Comparison of ENCODE assay signal across 12 mouse cellular contexts in genomic region chr2:97543691-97544672, GRCm38 (mm10).
DNase-seq lines count a peak whose midpoint lies in the region; ATAC-seq and TF ChIP-seq lines count a peak whose summit lies in the region.
"Had no signal": no experiment of that assay in that cellular context is flagged by ENCODE, and none has a peak within 500 bp of the region (broad histone marks: within the 10 kb centered on the region; RNA-seq: fewer than 3 reads in every experiment).

No protein-coding gene starts in this region.

- no peak overlapping the region for H3K9ac ChIP-seq in liver, adult 2 months (ENCODE audit: low read depth, low read length)
- H3K9ac ChIP-seq in forebrain, postnatal 0 days: no peak overlapping the region
- H3K9ac ChIP-seq in midbrain, embryonic 13.5 days (replicated peaks): no peak overlapping the region

- DNase-seq in liver, adult 2 months (ENCODE audit: extremely low read depth, low read depth, low spot score): peak; percentile 24
- DNase-seq in liver: no peak
- peak; percentile 39 for DNase-seq in forebrain, postnatal 0 days
- no peak for DNase-seq in spleen, postnatal 10 days (ENCODE audit: low spot score in 2 of 2)
- DNase-seq in gastrocnemius, postnatal 4 days (ENCODE audit: low spot score in 2 of 2): no peak
- no peak for DNase-seq in heart, postnatal 14 days
- DNase-seq in B cell, adult 2 months: no peak
- DNase-seq: kidney, adult 9 months; thymus, postnatal 36 days had no signal

- no peak overlapping the region for H3K27ac ChIP-seq in liver, adult 2 months (replicated peaks; ENCODE audit: insufficient read depth, low read depth, low read length)
- H3K27ac ChIP-seq in forebrain, postnatal 0 days (ENCODE audit: low read depth, low read length): no peak overlapping the region
- peak overlapping the region; percentile 52; the same call in 1 of the 2 replicates for H3K27ac ChIP-seq in midbrain, embryonic 13.5 days

- peak; percentile 91 for ATAC-seq in forebrain, postnatal 0 days
- peak; percentile 90 for ATAC-seq in midbrain, embryonic 13.5 days
- ATAC-seq: CD4-positive, CD25-positive, alpha-beta regulatory T cell, adult 4 months had no signal

- no peak for TF ChIP-seq POLR2A in liver, adult 2 months (IDR thresholded peaks at IDR 0.05; ENCODE audit: extremely low read depth, insufficient read depth, low read length)

- H3K36me3 ChIP-seq in liver, adult 2 months (ENCODE audit: control insufficient read depth, insufficient read depth, low read length): no peaks in the 10 kb centered on the region
- H3K36me3 ChIP-seq in forebrain, postnatal 0 days (ENCODE audit: insufficient read depth): no peaks in the 10 kb centered on the region
- H3K36me3 ChIP-seq in midbrain, embryonic 13.5 days: no peaks in the 10 kb centered on the region

- no peak overlapping the region for H3K4me2 ChIP-seq in forebrain, postnatal 0 days (ENCODE audit: low read depth)
- no peak overlapping the region for H3K4me2 ChIP-seq in midbrain, embryonic 13.5 days (replicated peaks)

- H3K27me3 ChIP-seq in liver, adult 2 months (ENCODE audit: control insufficient read depth, insufficient read depth, low read length): no peaks in the 10 kb centered on the region
- no peaks in the 10 kb centered on the region for H3K27me3 ChIP-seq in forebrain, postnatal 0 days (ENCODE audit: insufficient read depth, low read length)
- H3K27me3 ChIP-seq in midbrain, embryonic 13.5 days: no peaks in the 10 kb centered on the region
- H3K27me3 ChIP-seq: megakaryocyte, embryonic 14.5 days had no signal

- intact Hi-C loops in heart, postnatal 14 days (cut with DNase I): no loop called here

- 75% methylated on average over 10 of the region's 10 CpGs for WGBS in liver, adult 2 months
- WGBS in forebrain, postnatal 0 days: 21% methylated on average over 10 of the region's 10 CpGs
- WGBS in midbrain, embryonic 13.5 days: 58% methylated on average over 10 of the region's 10 CpGs

- no peak overlapping the region for H3K4me3 ChIP-seq in liver, adult 2 months (ENCODE audit: insufficient read depth, low read depth, low read length)
- no peak overlapping the region for H3K4me3 ChIP-seq in forebrain, postnatal 0 days (ENCODE audit: low read depth, low read length)
- H3K4me3 ChIP-seq in midbrain, embryonic 13.5 days (replicated peaks): no peak overlapping the region
- H3K4me3 ChIP-seq: megakaryocyte, embryonic 14.5 days had no signal

- no peaks in the 10 kb centered on the region for H3K9me3 ChIP-seq in forebrain, postnatal 0 days (ENCODE audit: low read length)
- H3K9me3 ChIP-seq in midbrain, embryonic 13.5 days: no peaks in the 10 kb centered on the region
- H3K9me3 ChIP-seq: megakaryocyte, embryonic 14.5 days had no signal

- TF ChIP-seq CTCF in liver, adult 2 months (IDR thresholded peaks at IDR 0.05; ENCODE audit: low read depth, low read length): no peak
- no peak for TF ChIP-seq CTCF in forebrain, postnatal 0 days (IDR thresholded peaks at IDR 0.05; ENCODE audit: low read depth)

- no peaks in the 10 kb centered on the region for H3K79me2 ChIP-seq in liver, adult 2 months (ENCODE audit: control insufficient read depth, insufficient read depth, low read length)

- H3K4me1 ChIP-seq in liver, adult 2 months (ENCODE audit: control insufficient read depth, insufficient read depth, low read length): no peaks in the 10 kb centered on the region
- no peaks in the 10 kb centered on the region for H3K4me1 ChIP-seq in forebrain, postnatal 0 days (ENCODE audit: insufficient read depth)
- H3K4me1 ChIP-seq in midbrain, embryonic 13.5 days (replicated peaks): peaks cover 10% of the 10 kb centered on the region; the same call in 1 of the 2 replicates
- H3K4me1 ChIP-seq: megakaryocyte, embryonic 14.5 days had no signal

Comparison
In these comparisons a context has a peak if more than half of its experiments do, and no peak if none do; other contexts are left out.
1. DNase-seq: peak in liver, adult 2 months (single experiment) and forebrain, postnatal 0 days (single experiment); none in liver (single experiment), spleen, postnatal 10 days (0 of 2), gastrocnemius, postnatal 4 days (0 of 2), heart, postnatal 14 days (0 of 2) and B cell, adult 2 months (0 of 2).